Mouse (Mus musculus) hindbrain, embryonic 11.5 days (tissue): Measurements from ENCODE around the gene Gcnt4. TPM values are rescaled to one million over a fixed set of nuclear protein-coding genes. Genes with fewer than 3 reads are reported as not detected.
A peak's percentile ranks its signal among the peaks of the same experiment; 100 is the strongest.
"Not testable (repeated sequence)": the region's sequence is repeated elsewhere in the genome, so short reads cannot be mapped to it uniquely, and the experiment has no call there.

Experiments
- ATAC-seq: fragments of 200-750 bp; cut with Nextera tagmentation; 2 replicates; pipeline ENCODE4 v1.8.0; 2017; ENCODE audit warnings: mild to moderate bottlenecking, moderate TSS enrichment, moderate library complexity; ENCODE audit not compliant: low FRiP score
- DNase-seq: peaks from one replicate; pipeline ENCODE4 v3.0.0-alpha.2; 2015; ENCODE audit warnings: low spot score
- H3K27ac ChIP-seq: fragments of 300-500 bp; sonication (generic); 2 replicates; pipeline ENCODE4 v1.5.1; 2014; ENCODE audit warnings: mild to moderate bottlenecking, low read depth, low read length
- H3K27me3 ChIP-seq: fragments of 300-500 bp; sonication (generic); 2 replicates; pipeline ENCODE4 v1.6.1; 2014; ENCODE audit warnings: mild to moderate bottlenecking, low read length, moderate library complexity, mixed read lengths; ENCODE audit not compliant: control insufficient read depth, insufficient read depth
- H3K36me3 ChIP-seq: fragments of 300-500 bp; sonication (generic); 2 replicates; pipeline ENCODE4 v1.6.1; 2014; ENCODE audit warnings: mild to moderate bottlenecking, low read length, moderate library complexity, mixed read lengths; ENCODE audit not compliant: control insufficient read depth, insufficient read depth
- H3K4me1 ChIP-seq: fragments of 300-500 bp; sonication (generic); replicated peaks from 2 replicates; pipeline ENCODE4 v1.6.1; 2014; ENCODE audit warnings: low read length, mixed read lengths; ENCODE audit not compliant: control insufficient read depth, insufficient read depth
- H3K4me2 ChIP-seq: fragments of 300-500 bp; sonication (generic); replicated peaks from 2 replicates; pipeline ENCODE4 v1.6.1; 2014; ENCODE audit warnings: mild to moderate bottlenecking, low read depth, low read length
- H3K4me3 ChIP-seq: fragments of 300-500 bp; sonication (generic); 2 replicates; pipeline ENCODE4 v1.5.1; 2014; ENCODE audit warnings: low read depth, low read length
- H3K9ac ChIP-seq: fragments of 300-500 bp; sonication (generic); 2 replicates; pipeline ENCODE4 v1.6.1; 2014; ENCODE audit warnings: low read depth, low read length
- H3K9me3 ChIP-seq: fragments of 300-500 bp; sonication (generic); 2 replicates; pipeline ENCODE4 v1.6.1; 2016; ENCODE audit warnings: low read length; ENCODE audit not compliant: control insufficient read depth
- WGBS: fragments of 180-500 bp; shearing (Covaris S2); extraction: QIAGEN DNeasy Blood & Tissue Kit; methylation state at CpG from one replicate; pipeline ENCODE4 v1.1.7; 2014; 5-methylcytosine and 5-hydroxymethylcytosine counted together
- polyA plus RNA-seq: library from polyadenylated mRNA; unstranded; fragments of >200 nt; fragmentation: Nextera tagmentation; extraction: Ambion mirVana; gene quantifications from 2 replicates; pipeline ENCODE4 v1.2.1, GENCODE M21; 2014

Gene Gcnt4
- polyA plus RNA-seq, 1 experiment from 2014 or later, result 0.17 TPM

- H3K9ac ChIP-seq, result no peak overlapping the region
- H3K4me1 ChIP-seq, result no peaks in the 10 kb centered on the region
These were observed 15.2 kb downstream of the Gcnt4 start for GRCm38 (mm10) chr13:96939680-96940079.

GRCm38 (mm10) chr13:96941481-96941880, 17.0 kb downstream of the Gcnt4 start:
- H3K4me1 ChIP-seq, H3K4me3 ChIP-seq, H3K9ac ChIP-seq, H3K27me3 ChIP-seq, H3K4me2 ChIP-seq, H3K27ac ChIP-seq, H3K36me3 ChIP-seq, DNase-seq, H3K9me3 ChIP-seq, ATAC-seq: not testable (repeated sequence)
- 85% methylated on average over 11 of the region's 11 CpGs for WGBS

More at GRCm38 (mm10) chr13:96939680-96940079, 15.2 kb downstream of the Gcnt4 start:
- DNase-seq (no peak), ATAC-seq (no peak)
- Histone ChIP-seq H3K36me3 (no peaks in the 10 kb centered on the region), H3K4me3 (no peak overlapping the region), H3K27ac (no peak overlapping the region), H3K9me3 (no peaks in the 10 kb centered on the region), H3K27me3 (no peaks in the 10 kb centered on the region), H3K4me2 (no peak overlapping the region)
- WGBS, result 88% methylated on average over 10 of the region's 10 CpGs

- Histone ChIP-seq H3K36me3 (no peaks in the 10 kb centered on the region), H3K9me3 (no peaks in the 10 kb centered on the region), H3K4me3 (no peak overlapping the region), H3K4me2 (no peak overlapping the region), H3K27me3 (no peaks in the 10 kb centered on the region), H3K27ac (no peak overlapping the region), H3K4me1 (no peaks in the 10 kb centered on the region), H3K9ac (no peak overlapping the region)
- WGBS, result 73% methylated on average over 3 of the region's 3 CpGs
- ATAC-seq (no peak), DNase-seq (no peak)
These were observed 19.1 kb downstream of the Gcnt4 start for GRCm38 (mm10) chr13:96943571-96943970.

- H3K9ac ChIP-seq, result no peak overlapping the region
- 93% methylated on average over 4 of the region's 4 CpGs for WGBS
- no peaks in the 10 kb centered on the region for H3K27me3 ChIP-seq
- no peaks in the 10 kb centered on the region for H3K36me3 ChIP-seq
- H3K4me1 ChIP-seq, result no peaks in the 10 kb centered on the region
- no peak overlapping the region for H3K4me3 ChIP-seq
- ATAC-seq, result no peak
- DNase-seq, result no peak
- H3K9me3 ChIP-seq, result no peaks in the 10 kb centered on the region
- H3K4me2 ChIP-seq, result no peak overlapping the region
- H3K27ac ChIP-seq, result no peak overlapping the region
These were observed 21.3 kb downstream of the Gcnt4 start for GRCm38 (mm10) chr13:96945748-96946147.

- no peak overlapping the region for H3K4me3 ChIP-seq
- H3K36me3 ChIP-seq, result no peaks in the 10 kb centered on the region
- no peak overlapping the region for H3K9ac ChIP-seq
- H3K4me2 ChIP-seq, result no peak overlapping the region
- H3K27me3 ChIP-seq, result no peaks in the 10 kb centered on the region
- 90% methylated on average over 7 of the region's 7 CpGs for WGBS
- no peaks in the 10 kb centered on the region for H3K4me1 ChIP-seq
- no peak overlapping the region for H3K27ac ChIP-seq
- ATAC-seq, result no peak
- H3K9me3 ChIP-seq, result no peaks in the 10 kb centered on the region
- DNase-seq, result no peak
These were observed 23.2 kb downstream of the Gcnt4 start for GRCm38 (mm10) chr13:96947722-96948121.

- H3K36me3 ChIP-seq, result no peaks in the 10 kb centered on the region
- H3K27me3 ChIP-seq, result no peaks in the 10 kb centered on the region
- no peak overlapping the region for H3K27ac ChIP-seq
- 63% methylated on average over 2 of the region's 2 CpGs for WGBS
- H3K4me3 ChIP-seq, result no peak overlapping the region
- no peak for ATAC-seq
- H3K4me2 ChIP-seq, result no peak overlapping the region
- no peaks in the 10 kb centered on the region for H3K4me1 ChIP-seq
- peak; percentile 11 for DNase-seq
- H3K9me3 ChIP-seq, result no peaks in the 10 kb centered on the region
- H3K9ac ChIP-seq, result no peak overlapping the region
These were observed 27.4 kb downstream of the Gcnt4 start for GRCm38 (mm10) chr13:96951880-96952279.

GRCm38 (mm10) chr13:96956466-96956865, 32.0 kb downstream of the Gcnt4 start:
- DNase-seq (no peak), ATAC-seq (no peak)
- no peaks in the 10 kb centered on the region for H3K9me3 ChIP-seq
- no peaks in the 10 kb centered on the region for H3K27me3 ChIP-seq
- H3K36me3 ChIP-seq, result no peaks in the 10 kb centered on the region
- H3K27ac ChIP-seq, result no peak overlapping the region
- no peak overlapping the region for H3K9ac ChIP-seq
- 88% methylated on average over 6 of the region's 6 CpGs for WGBS
- no peak overlapping the region for H3K4me2 ChIP-seq
- no peaks in the 10 kb centered on the region for H3K4me1 ChIP-seq
- H3K4me3 ChIP-seq, result no peak overlapping the region

- DNase-seq (no peak), ATAC-seq (no peak)
- no peak overlapping the region for H3K9ac ChIP-seq
- no peak overlapping the region for H3K27ac ChIP-seq
- H3K4me3 ChIP-seq, result no peak overlapping the region
- H3K36me3 ChIP-seq, result no peaks in the 10 kb centered on the region
- H3K4me2 ChIP-seq, result no peak overlapping the region
- 95% methylated on average over 1 of the region's 1 CpGs for WGBS
- no peaks in the 10 kb centered on the region for H3K9me3 ChIP-seq
- H3K4me1 ChIP-seq, result no peaks in the 10 kb centered on the region
- H3K27me3 ChIP-seq, result no peaks in the 10 kb centered on the region
These were observed 35.5 kb downstream of the Gcnt4 start for GRCm38 (mm10) chr13:96960019-96960418.

GRCm38 (mm10) chr13:96961366-96962157, 37.1 kb downstream of the Gcnt4 start:
- H3K36me3 ChIP-seq, result no peaks in the 10 kb centered on the region
- H3K27ac ChIP-seq, result no peak overlapping the region
- H3K9me3 ChIP-seq, result no peaks in the 10 kb centered on the region
- H3K4me3 ChIP-seq, result no peak overlapping the region
- H3K4me2 ChIP-seq, result no peak overlapping the region
- H3K4me1 ChIP-seq, result no peaks in the 10 kb centered on the region
- WGBS, result 86% methylated on average over 9 of the region's 9 CpGs
- H3K27me3 ChIP-seq, result no peaks in the 10 kb centered on the region
- no peak for ATAC-seq
- DNase-seq, result no peak
- H3K9ac ChIP-seq, result no peak overlapping the region
